Mouse (Mus musculus): ENCODE data around the gene Cul9. TPM values are rescaled to one million over a fixed set of nuclear protein-coding genes. Genes with fewer than 3 reads are reported as not detected.
"Not testable (repeated sequence)": the region's sequence is repeated elsewhere in the genome, so short reads cannot be mapped to it uniquely, and the experiment has no call there.

Cul9 gene
- 10 to 100 TPM; 22.7 to 28.0 (median 24.9) TPM for total RNA-seq (2022)

DNA sequence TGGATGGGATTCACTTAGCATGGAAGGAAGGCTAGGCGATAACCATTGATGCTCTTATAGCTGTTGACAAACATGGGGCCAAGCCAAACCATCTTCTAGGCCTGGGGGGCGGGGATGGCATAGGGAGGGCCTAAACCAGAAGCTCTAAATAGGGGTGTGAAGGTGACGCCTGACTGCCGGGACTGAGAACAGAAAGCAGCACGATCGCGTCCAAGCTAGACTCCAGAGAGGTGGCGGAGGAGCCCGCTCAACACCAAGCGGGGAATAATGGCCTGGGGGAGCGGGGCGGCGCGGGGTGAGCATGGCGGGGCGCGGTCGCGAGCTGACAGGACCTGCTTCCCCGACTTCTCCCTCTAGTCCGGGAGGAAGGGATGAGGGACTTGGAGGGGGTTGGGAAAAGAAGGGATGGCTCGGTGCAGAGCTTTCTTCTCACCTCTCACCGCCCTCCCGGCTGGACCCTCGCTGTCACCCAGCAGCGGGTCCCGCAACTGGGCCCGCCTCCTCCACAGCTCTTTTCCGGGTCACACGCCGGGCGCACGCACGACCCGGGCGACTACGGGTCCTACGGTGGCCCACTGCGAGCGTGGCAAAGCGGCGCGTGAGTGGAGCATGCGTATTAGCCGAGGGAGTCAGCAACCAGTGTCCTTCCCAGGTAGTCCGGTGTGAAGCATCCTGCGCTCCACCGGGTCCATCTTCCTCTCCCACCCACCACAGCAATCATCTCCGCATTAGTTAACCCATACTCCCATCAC, at the start of gene Cul9:
Gene Cul9 (minus strand): TSS at position 576 of the 752 bp plus-strand sequence.
- DNase-seq (ENCODE audit: low spot score), result peak; percentile 79

DNA sequence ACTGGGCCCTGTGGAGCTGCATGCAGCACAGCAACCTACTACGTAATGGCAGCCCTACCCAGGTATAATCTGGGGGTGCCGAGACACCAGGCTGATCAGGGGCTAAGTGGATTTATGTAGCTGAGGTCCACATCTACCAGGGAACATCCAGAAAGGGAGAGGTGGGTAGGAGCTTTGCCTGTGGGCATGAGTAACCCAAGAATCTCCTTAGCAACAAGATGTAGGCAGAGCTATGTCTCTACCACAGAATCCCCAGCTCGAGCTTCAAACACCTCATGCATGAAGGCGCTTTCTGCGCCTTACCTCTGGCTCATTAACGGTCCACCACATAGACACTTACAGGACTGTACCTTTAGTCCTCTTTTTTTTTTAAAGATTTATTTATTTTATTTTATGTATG, 49.1 kb upstream of the Cul9 start:
- no peak for DNase-seq (ENCODE audit: low spot score)

- no peak for DNase-seq (ENCODE audit: low spot score)
These were observed 48.4 kb upstream of the Cul9 start for GRCm38 (mm10) chr17:46594606-46595005.

- no peak for DNase-seq (ENCODE audit: low spot score)
These were observed 46.9 kb upstream of the Cul9 start for GRCm38 (mm10) chr17:46593124-46593523.

GRCm38 (mm10) chr17:46591406-46591805, 45.2 kb upstream of the Cul9 start:
- DNase-seq (ENCODE audit: low spot score), result no peak

DNA sequence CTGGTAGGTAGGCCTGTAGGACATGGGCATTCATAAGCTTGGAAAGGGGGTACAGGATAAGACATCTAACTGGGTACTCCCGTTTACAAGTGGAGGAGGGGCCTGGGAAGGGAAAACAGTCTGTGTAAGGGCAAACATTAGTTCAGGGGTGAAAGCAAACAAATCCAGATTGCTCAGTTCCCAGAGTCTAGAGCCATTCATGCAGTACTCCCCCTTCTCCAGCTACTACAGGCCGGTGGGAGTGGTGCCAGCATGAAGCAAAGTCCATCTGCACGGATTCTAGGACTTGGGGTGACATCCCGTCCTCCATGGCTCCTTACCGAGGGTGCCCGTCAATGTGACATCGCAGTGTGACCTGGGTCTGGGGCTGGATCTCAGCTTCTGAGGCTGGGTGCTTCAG, 44.3 kb upstream of the Cul9 start:
- DNase-seq (ENCODE audit: low spot score), result no peak

DNA sequence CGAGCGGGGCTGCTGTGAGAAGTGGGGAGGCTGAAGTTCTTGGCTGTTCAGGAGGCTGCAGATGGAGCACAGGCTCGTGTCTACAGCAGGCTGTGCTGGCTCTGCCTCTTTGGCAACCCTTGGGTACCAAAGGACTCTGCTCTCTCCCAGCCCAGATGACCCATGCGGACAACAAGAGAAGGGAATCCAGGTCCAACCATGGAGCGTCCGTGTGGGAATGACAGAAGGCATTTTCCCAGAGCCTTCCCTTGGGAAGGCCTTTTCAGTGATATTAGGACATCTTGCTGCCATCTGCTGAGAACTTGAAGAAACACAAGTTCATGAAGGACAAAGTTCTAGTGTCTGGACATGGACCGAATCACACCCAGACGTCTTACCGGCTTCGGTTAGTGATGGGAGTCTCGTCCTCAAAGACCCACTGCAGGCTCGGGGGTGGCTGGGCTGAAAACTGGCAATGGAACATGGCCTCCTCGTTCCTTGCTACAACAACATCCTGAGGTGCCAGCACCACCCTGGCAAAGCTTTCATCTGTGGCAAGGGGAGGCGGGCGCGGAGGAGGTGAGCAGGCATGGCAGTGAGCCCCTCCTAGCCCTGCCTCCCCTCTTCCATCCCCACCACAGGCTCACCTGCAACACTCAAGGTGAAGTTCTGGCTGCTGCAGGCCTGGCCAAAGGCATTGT, 43.6 kb upstream of the Cul9 start:
- no peak for DNase-seq (ENCODE audit: low spot score)

GRCm38 (mm10) chr17:46588913-46589312, 42.7 kb upstream of the Cul9 start:
- DNase-seq (ENCODE audit: low spot score), result no peak

GRCm38 (mm10) chr17:46588173-46588572, 42.0 kb upstream of the Cul9 start:
- DNase-seq (ENCODE audit: low spot score), result no peak

DNA sequence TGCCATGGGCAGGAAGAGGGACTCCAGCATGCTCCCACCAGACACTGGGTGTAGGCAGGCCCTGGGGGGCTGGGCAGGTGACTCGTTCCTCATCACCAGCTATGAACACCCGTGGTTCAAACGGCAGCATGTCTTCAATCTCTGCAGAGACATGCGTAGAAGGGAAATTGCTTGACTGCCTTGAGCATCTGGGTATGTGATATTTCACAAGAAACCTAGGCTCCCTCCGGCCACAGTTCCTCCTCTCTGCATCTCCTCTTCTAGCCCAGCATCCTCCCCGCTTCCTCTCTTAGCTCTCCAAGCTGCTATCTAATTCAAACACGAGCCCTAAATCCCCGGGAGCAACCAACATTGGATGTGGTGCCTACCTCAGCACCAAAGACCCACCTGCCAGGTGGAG, 40.1 kb upstream of the Cul9 start:
- no peak for DNase-seq (ENCODE audit: low spot score)

GRCm38 (mm10) chr17:46578650-46579049, 32.5 kb upstream of the Cul9 start:
- DNase-seq (ENCODE audit: low spot score), result no peak

GRCm38 (mm10) chr17:46576070-46576469, 29.9 kb upstream of the Cul9 start:
- no peak for DNase-seq (ENCODE audit: low spot score)

DNA sequence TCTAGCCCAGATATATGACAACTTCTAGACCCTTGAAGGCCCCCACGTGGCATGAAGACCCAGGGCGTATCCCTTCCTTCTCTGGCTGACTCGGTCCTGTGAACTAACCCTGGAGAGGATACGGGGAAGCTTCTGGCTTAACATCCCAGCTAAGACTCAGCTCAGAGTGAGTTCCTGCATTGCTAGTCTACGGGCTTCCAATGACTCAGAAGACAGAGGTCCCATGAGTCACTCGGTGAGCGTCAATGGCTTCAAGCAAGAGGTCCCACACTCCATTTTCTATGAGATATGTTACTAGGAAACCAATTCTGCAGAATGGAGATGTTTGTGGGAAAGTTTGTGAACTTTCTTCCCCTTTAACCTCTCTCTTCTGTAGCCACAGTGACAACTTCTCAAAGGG, 28.3 kb upstream of the Cul9 start:
- no peak for DNase-seq (ENCODE audit: low spot score)

DNA sequence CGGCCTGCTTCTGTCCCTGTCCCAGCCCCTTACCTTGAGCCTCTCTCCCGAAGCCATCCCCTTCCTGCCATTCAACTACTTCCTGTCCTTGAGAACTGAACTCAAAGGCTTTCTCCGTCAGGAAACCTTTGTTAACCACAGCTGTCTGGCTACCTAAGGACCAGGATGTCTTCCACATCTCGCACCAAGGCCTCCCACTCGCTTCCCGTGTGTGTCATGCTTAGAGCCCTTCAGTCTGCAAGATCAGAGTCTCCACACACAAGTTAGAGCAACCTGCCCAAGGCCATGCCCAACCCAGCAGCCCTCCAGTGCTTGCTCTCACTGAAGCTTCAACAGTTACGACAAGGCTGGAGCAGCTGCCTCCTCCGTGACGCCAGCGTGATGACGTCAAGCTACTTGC, 24.8 kb upstream of the Cul9 start:
- peak; percentile 19 for DNase-seq (ENCODE audit: low spot score)

DNA sequence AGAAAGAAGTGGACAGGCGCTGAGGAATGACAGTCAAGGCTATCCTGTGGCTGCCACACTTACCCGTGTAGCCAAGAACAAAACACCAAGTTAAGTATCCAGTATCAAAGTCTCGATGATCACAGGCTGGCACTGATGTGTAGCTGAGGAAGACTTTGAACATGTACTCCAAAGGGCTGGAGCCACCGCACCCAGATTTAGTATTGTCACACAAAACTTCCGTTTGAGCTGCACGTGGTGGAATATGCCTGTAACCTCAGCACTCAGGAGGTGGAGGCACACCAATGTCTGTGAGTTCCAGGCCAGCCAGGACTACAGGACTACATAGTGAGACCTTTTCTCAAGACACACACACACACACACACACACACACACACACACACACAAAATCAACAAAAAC, 13.0 kb upstream of the Cul9 start:
- no peak for DNase-seq (ENCODE audit: low spot score)

DNA sequence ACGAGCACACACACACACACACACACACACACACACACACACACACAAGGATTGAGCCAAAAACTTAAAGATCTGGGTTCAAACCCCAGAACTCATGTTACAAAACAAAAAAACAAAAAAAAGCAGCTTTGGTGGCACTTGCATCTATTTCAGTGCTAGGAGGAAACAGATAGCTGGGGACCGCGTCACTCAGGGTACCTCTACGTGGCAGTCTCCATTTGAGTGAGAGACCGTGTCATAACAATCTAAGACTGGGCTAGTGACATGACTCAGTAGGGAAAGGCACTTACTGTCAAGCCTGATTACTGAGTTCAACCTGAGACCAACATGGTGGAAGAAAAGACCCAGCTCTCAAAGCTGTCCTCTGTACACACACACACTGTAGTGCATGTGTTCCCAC, 12.0 kb upstream of the Cul9 start:
- no peak for DNase-seq (ENCODE audit: low spot score)

GRCm38 (mm10) chr17:46557321-46557720, 11.1 kb upstream of the Cul9 start:
- DNase-seq (ENCODE audit: low spot score), result not testable (repeated sequence)

GRCm38 (mm10) chr17:46556584-46556945, 10.4 kb upstream of the Cul9 start:
- no peak for DNase-seq (ENCODE audit: low spot score)

- DNase-seq (ENCODE audit: low spot score), result peak; percentile 99
These were observed 9.7 kb upstream of the Cul9 start, which contains the start of gene Srf for GRCm38 (mm10) chr17:46555673-46556583. Gene Srf (minus strand): TSS chr17:46556175.

GRCm38 (mm10) chr17:46554977-46555672, 8.9 kb upstream of the Cul9 start:
- no peak for DNase-seq (ENCODE audit: low spot score)

GRCm38 (mm10) chr17:46554646-46554976, 8.4 kb upstream of the Cul9 start:
- peak; percentile 36 for DNase-seq (ENCODE audit: low spot score)

- no peak for DNase-seq (ENCODE audit: low spot score)
These were observed 7.7 kb upstream of the Cul9 start for GRCm38 (mm10) chr17:46553926-46554325.

Data from heart, adult 8-10 months (tissue).